Mouse (Mus musculus): ENCODE measurements at regions not wholly inside any gene's neighbourhood (a gene's known extent, or its start where the extent isn't known, plus 50 kb on each side); places are given as distances from the start of the nearest gene placed in this dataset.

DNA sequence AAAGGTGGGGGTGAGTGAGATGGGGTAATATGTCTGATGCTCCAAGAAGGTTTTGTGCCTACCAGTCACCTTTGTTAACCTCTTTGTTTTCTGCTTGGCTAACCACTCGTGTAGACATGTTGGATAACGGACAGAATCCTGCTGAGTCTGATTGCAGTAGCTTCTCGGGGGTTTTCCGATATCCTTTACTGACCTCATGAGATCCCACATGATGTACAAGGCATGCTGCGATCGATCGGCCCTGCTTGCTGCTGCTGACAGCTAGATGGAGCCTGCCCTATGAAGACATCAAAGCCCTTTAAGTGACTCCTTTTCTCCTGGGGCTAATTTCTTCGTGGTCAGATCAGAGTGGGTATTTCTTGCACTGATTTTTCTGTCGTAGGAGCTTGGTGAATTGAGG lies 591.6 kb downstream of the Tmem132b start:
- TF ChIP-seq POLR2A (IDR thresholded peaks at IDR 0.05; ENCODE audit: low read depth, low read length), result no peak
- no peak for TF ChIP-seq CTCF (IDR thresholded peaks at IDR 0.05; ENCODE audit: extremely low read depth, insufficient read length, insufficient replicate concordance, low read depth, low read length)

All from small intestine, adult 2 months (tissue).